Mouse (Mus musculus) hindbrain, embryonic 16.5 days (tissue): ENCODE measurements around the gene Lasp1. TPM values are rescaled to one million over a fixed set of nuclear protein-coding genes. Genes with fewer than 3 reads are reported as not detected.

Source experiments
- ATAC-seq: fragments of 200-750 bp; cut with Nextera tagmentation; 2 replicates; pipeline ENCODE4 v1.8.0; 2017; ENCODE audit warnings: moderate TSS enrichment, moderate library complexity
- H3K27ac ChIP-seq: fragments of 300-500 bp; sonication (generic); 2 replicates; pipeline ENCODE4 v1.5.1; 2014; ENCODE audit warnings: low read depth, mild to moderate bottlenecking, control low read depth, low read length, moderate library complexity
- H3K27me3 ChIP-seq: fragments of 300-500 bp; sonication (generic); replicated peaks from 2 replicates; pipeline ENCODE4 v1.6.1; 2014; ENCODE audit warnings: low read length; ENCODE audit not compliant: control insufficient read depth, insufficient read depth
- H3K36me3 ChIP-seq: fragments of 300-500 bp; sonication (generic); 2 replicates; pipeline ENCODE4 v1.6.1; 2014; ENCODE audit warnings: mild to moderate bottlenecking, low read length, moderate library complexity, mixed read lengths; ENCODE audit not compliant: control insufficient read depth, insufficient read depth
- H3K4me1 ChIP-seq: fragments of 300-500 bp; sonication (generic); 2 replicates; pipeline ENCODE4 v1.6.1; 2014; ENCODE audit warnings: low read depth, low read length; ENCODE audit not compliant: control insufficient read depth, insufficient read depth
- H3K4me2 ChIP-seq: fragments of 300-500 bp; sonication (generic); 2 replicates; pipeline ENCODE4 v1.6.1; 2014; ENCODE audit warnings: mild to moderate bottlenecking, low read length, control low read depth, moderate library complexity
- H3K4me3 ChIP-seq: fragments of 300-500 bp; sonication (generic); 2 replicates; pipeline ENCODE4 v1.5.1; 2014; ENCODE audit warnings: mild to moderate bottlenecking, low read length, control low read depth, moderate library complexity
- H3K9ac ChIP-seq: fragments of 300-500 bp; sonication (generic); 2 replicates; pipeline ENCODE4 v1.6.1; 2014; ENCODE audit warnings: low read depth, mild to moderate bottlenecking, control low read depth, low read length, moderate library complexity
- H3K9me3 ChIP-seq: fragments of 300-500 bp; sonication (generic); 2 replicates; pipeline ENCODE4 v1.6.1; 2014; ENCODE audit warnings: mild to moderate bottlenecking, low read length, moderate library complexity; ENCODE audit not compliant: control insufficient read depth
- WGBS: fragments of 180-500 bp; shearing (Covaris S2); extraction: QIAGEN DNeasy Blood & Tissue Kit; methylation state at CpG from one replicate; pipeline ENCODE4 v1.1.7; 2014; 5-methylcytosine and 5-hydroxymethylcytosine counted together
- polyA plus RNA-seq: library from polyadenylated mRNA; unstranded; fragments of >200 nt; fragmentation: Nextera tagmentation; extraction: Ambion mirVana; gene quantifications from 2 replicates; pipeline ENCODE4 v1.2.1, GENCODE M21; 2015

Lasp1 gene
- polyA plus RNA-seq, 1 experiment from 2014 or later = 176 TPM

- Histone ChIP-seq H3K4me2 (no peak overlapping the region), H3K9me3 (no peaks in the 10 kb centered on the region), H3K9ac (no peak overlapping the region), H3K27ac (peak overlapping the region; percentile 35; the same call in 1 of the 2 replicates), H3K4me1 (peaks cover 11% of the 10 kb centered on the region), H3K4me3 (no peak overlapping the region), H3K27me3 (no peaks in the 10 kb centered on the region), H3K36me3 (peaks cover 16% of the 10 kb centered on the region)
- no peak for ATAC-seq
- WGBS = 35% methylated on average over 10 of the region's 10 CpGs
Measured at GRCm38 (mm10) chr11:97838779-97839440, 40.1 kb downstream of the Lasp1 start.

DNA sequence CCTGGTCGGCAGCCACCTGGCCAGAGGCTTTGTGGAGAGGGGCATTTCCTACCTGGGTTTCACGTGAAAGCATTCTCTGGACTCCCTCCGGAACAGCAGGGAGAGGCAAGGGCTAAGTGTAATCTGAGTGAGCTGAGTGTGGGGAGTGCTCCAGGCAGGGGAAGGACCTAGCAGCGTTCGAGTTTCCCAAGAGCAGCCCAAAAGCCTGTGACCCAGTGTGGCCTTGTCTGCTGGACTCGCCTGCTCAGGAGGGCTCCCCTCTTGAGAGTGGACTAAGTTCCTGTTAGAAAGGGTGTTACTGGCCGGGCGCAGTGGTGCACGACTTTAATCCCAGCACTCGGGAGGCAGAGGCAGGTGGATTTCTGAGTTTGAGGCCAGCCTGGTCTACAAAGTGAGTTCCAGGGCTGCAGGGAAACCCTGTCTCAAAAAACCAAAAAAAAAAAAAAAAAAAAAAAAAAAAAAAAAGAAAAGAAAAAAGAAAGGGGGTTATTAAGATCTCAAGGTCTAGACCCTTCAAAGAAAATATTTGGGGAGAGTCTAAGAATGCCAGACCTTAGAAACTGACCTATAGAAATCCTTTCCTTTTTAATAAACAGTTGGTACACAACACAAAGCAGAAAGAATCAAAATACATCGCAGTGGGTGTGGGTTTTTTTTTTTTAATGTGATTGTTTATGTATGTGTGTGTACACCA lies 40.8 kb downstream of the Lasp1 start:
- H3K27ac ChIP-seq = peak overlapping the region; percentile 35
- no peaks in the 10 kb centered on the region for H3K27me3 ChIP-seq
- ATAC-seq = no peak
- no peaks in the 10 kb centered on the region for H3K9me3 ChIP-seq
- H3K4me2 ChIP-seq = peak overlapping the region; percentile 76
- H3K9ac ChIP-seq = no peak overlapping the region
- peaks cover 11% of the 10 kb centered on the region for H3K4me1 ChIP-seq
- 58% methylated on average over 11 of the region's 11 CpGs for WGBS
- H3K36me3 ChIP-seq = peaks cover 10% of the 10 kb centered on the region
- no peak overlapping the region for H3K4me3 ChIP-seq

GRCm38 (mm10) chr11:97840135-97840490 lies 41.3 kb downstream of the Lasp1 start:
- no peak for ATAC-seq
- H3K4me1 ChIP-seq = peaks cover 11% of the 10 kb centered on the region
- peaks cover 7% of the 10 kb centered on the region for H3K36me3 ChIP-seq
- no peaks in the 10 kb centered on the region for H3K27me3 ChIP-seq
- H3K4me3 ChIP-seq = peak overlapping the region; percentile 57
- H3K9ac ChIP-seq = peak overlapping the region; percentile 82
- no peaks in the 10 kb centered on the region for H3K9me3 ChIP-seq
- 65% methylated on average over 2 of the region's 2 CpGs for WGBS
- peak overlapping the region; percentile 93 for H3K27ac ChIP-seq
- H3K4me2 ChIP-seq = peak overlapping the region; percentile 76

DNA sequence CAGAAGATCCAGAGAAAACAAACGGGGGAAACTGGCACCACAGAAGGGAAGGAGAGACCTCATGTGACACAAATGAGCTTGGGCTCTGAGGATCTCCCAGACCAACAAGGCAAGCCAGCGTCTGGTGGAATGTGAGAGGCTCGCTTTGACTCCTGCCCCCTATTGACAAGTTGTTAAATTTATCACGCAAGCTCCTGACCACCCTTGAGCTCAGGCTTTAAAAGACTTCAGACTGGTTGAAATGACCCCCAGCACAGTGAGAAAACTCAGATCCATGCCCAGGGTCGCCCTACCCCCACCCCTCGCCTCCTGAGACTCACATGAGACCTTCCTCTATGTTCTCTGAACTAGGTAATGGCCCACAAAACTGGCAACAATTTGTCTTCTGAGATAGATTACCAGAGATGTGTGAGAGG lies 41.7 kb downstream of the Lasp1 start, which contains the start of gene B230217C12Rik:
Gene B230217C12Rik, plus strand, starts transcription at position 242 of the 416 bp plus-strand sequence.
- Histone ChIP-seq H3K27ac (peak within 1 kb of the TSS; percentile 93), H3K4me1 (peaks cover 11% of the 10 kb centered on the region), H3K9me3 (no peaks in the 10 kb centered on the region), H3K27me3 (no peaks in the 10 kb centered on the region), H3K36me3 (peaks cover 7% of the 10 kb centered on the region), H3K4me2 (peak within 1 kb of the TSS; percentile 76), H3K4me3 (peak within 1 kb of the TSS; percentile 57), H3K9ac (peak within 1 kb of the TSS; percentile 82)
- ATAC-seq = peak; percentile 56
- 0% methylated on average over 6 of the region's 6 CpGs for WGBS

DNA sequence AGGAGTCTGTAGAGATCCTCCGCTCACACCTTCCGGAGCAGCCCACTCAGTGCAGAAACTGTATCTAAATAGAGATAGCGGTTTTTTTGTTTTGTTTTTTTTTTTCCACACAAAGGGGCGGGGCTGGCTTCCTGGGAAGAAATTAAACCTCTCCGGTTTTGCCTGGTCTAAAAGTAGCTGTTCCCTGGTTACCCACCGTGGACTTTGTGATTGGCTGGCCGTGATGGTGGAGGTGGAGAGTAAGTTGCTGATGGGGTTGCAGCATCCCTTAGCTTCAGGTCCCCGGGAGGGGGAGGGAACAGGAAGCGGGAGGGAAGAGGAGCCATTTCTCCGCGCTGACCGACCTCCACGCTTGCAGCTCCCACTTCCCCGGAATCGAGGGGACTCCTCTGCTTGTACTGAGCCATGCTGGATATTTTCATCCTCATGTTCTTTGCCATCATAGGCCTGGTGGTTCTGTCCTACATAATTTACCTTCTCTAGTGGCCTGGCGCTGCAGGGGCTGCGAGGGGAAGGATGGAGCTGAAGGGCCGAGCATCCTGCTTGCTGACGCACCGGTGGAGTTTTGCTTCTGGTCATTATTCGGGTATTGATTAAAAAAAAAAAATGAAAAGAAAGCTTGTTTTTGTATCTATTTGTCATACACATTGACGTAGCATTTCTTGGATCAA lies 42.3 kb downstream of the Lasp1 start:
- H3K27me3 ChIP-seq = no peaks in the 10 kb centered on the region
- WGBS = 1% methylated on average over 22 of the region's 22 CpGs
- peak overlapping the region; percentile 76 for H3K4me2 ChIP-seq
- peaks cover 11% of the 10 kb centered on the region for H3K4me1 ChIP-seq
- H3K9ac ChIP-seq = peak overlapping the region; percentile 82
- peaks cover 7% of the 10 kb centered on the region for H3K36me3 ChIP-seq
- peak overlapping the region; percentile 93 for H3K27ac ChIP-seq
- ATAC-seq = peak; percentile 95
- peak overlapping the region; percentile 57 for H3K4me3 ChIP-seq
- H3K9me3 ChIP-seq = no peaks in the 10 kb centered on the region

- Histone ChIP-seq H3K27me3 (no peaks in the 10 kb centered on the region), H3K4me1 (peaks cover 11% of the 10 kb centered on the region), H3K36me3 (peaks cover 5% of the 10 kb centered on the region), H3K4me2 (peak overlapping the region; percentile 76), H3K9me3 (no peaks in the 10 kb centered on the region), H3K4me3 (peak overlapping the region; percentile 57), H3K9ac (peak overlapping the region; percentile 59), H3K27ac (peak overlapping the region; percentile 93)
- WGBS = 15% methylated on average over 4 of the region's 4 CpGs
- ATAC-seq = 0 out of 2 replicates have a peak, but pooled peaks have one; percentile 31
Measured at GRCm38 (mm10) chr11:97842001-97842400, 43.2 kb downstream of the Lasp1 start.

GRCm38 (mm10) chr11:97850367-97850766 lies 51.6 kb downstream of the Lasp1 start:
- Histone ChIP-seq H3K9ac (no peak overlapping the region), H3K4me1 (no peaks in the 10 kb centered on the region), H3K9me3 (no peaks in the 10 kb centered on the region), H3K4me3 (no peak overlapping the region), H3K4me2 (no peak overlapping the region), H3K27me3 (no peaks in the 10 kb centered on the region), H3K36me3 (no peaks in the 10 kb centered on the region), H3K27ac (no peak overlapping the region)
- no peak for ATAC-seq
- WGBS = 68% methylated on average over 6 of the region's 6 CpGs

GRCm38 (mm10) chr11:97851601-97852000 lies 52.8 kb downstream of the Lasp1 start:
- 93% methylated on average over 2 of the region's 2 CpGs for WGBS
- no peak for ATAC-seq
- H3K27ac ChIP-seq = no peak overlapping the region
- no peaks in the 10 kb centered on the region for H3K27me3 ChIP-seq
- H3K9ac ChIP-seq = no peak overlapping the region
- no peaks in the 10 kb centered on the region for H3K9me3 ChIP-seq
- H3K4me2 ChIP-seq = no peak overlapping the region
- no peaks in the 10 kb centered on the region for H3K4me1 ChIP-seq
- H3K4me3 ChIP-seq = no peak overlapping the region
- no peaks in the 10 kb centered on the region for H3K36me3 ChIP-seq

DNA sequence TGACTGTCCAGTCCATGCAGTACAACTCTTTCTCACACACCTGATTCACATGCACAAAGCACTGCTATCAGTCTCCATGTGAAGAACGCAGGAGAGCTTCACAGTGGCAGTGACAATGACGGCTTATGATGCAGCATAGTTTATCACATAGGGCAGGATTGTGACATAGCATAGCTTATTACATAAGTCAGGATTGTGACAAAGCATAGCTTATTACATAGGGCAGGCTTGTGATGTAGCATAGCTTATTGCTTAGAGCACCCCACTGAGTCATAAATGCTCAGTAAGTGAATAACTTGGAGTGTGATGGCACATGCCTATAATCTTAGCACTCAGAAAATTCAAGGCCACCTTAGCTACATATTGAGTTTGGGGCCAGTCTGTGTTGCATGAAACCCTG lies 56.7 kb downstream of the Lasp1 start:
- no peak overlapping the region for H3K9ac ChIP-seq
- 91% methylated on average over 2 of the region's 2 CpGs for WGBS

More for the DNA sequence above, 56.7 kb downstream of the Lasp1 start:
- Histone ChIP-seq H3K4me3 (no peak overlapping the region), H3K27ac (no peak overlapping the region), H3K4me2 (no peak overlapping the region), H3K4me1 (no peaks in the 10 kb centered on the region), H3K36me3 (no peaks in the 10 kb centered on the region), H3K27me3 (no peaks in the 10 kb centered on the region), H3K9me3 (no peaks in the 10 kb centered on the region)
- ATAC-seq = no peak
